Mouse (Mus musculus): Measurements from ENCODE around the gene Vps53. TPM values are rescaled to one million over a fixed set of nuclear protein-coding genes. Genes with fewer than 3 reads are reported as not detected.

Gene Vps53
- polyA plus RNA-seq, 1 experiment from 2014 or later = 51.8 TPM

DNA sequence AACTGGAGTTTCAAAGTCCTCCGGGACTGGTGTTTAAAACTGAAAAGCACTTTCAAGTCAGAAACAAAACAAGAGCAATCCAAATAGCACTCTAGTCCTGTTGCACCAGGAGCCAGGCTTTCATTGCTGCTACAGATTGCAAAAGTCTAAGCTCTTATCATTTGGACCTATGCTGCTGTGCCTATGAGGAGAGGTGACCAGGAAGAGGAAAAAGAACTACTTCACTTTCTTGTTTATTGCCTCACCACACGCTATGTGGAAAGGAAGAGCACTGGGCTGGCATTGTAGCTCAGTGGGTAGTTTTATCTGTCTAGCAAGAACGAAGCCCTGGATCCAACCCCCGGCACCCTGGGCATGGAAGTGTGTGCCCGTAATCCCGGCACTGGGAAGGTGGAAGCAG lies 146.1 kb downstream of the Vps53 start:
- Histone ChIP-seq H3K4me3 (ENCODE audit: low read depth, low read length) (no peak overlapping the region), H3K9me3 (ENCODE audit: control insufficient read depth, low read length) (no peaks in the 10 kb centered on the region), H3K27me3 (ENCODE audit: control insufficient read depth, insufficient read depth, low read length) (0 out of 2 replicates have a peak, but pooled peaks cover 3% of the 10 kb centered on the region), H3K36me3 (ENCODE audit: control insufficient read depth, insufficient read depth, low read length) (no peaks in the 10 kb centered on the region), H3K9ac (ENCODE audit: low read depth, low read length) (no peak overlapping the region), H3K4me1 (replicated peaks; ENCODE audit: control insufficient read depth, insufficient read depth, low read length) (no peaks in the 10 kb centered on the region), H3K27ac (ENCODE audit: low read depth, low read length) (no peak overlapping the region), H3K4me2 (replicated peaks; ENCODE audit: low read depth, low read length) (no peak overlapping the region)
- ATAC-seq (ENCODE audit: low FRiP score) = no peak
- 85% methylated on average over 6 of the region's 6 CpGs for WGBS
- DNase-seq (ENCODE audit: low spot score) = no peak

DNA sequence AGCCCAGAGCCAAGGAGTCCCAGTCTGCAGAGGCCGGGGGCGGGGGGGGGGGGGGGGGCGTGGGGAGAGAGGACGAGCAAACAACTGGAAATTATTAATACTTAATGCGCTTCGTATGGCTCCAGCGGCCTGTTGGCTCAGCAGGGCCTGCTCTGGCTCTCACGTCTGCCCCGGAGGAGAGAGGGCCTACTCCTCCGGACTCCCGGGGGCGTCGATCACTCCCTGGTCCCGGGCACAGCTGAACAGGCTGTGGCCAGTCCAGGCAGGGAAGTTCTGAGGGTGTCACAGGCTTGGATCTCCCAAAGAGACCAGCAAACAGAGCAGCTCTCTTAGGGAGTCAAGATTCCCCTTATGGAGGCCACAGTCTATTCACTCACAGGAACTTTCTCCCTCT lies 151.4 kb downstream of the Vps53 start:
- peaks cover 9% of the 10 kb centered on the region for H3K4me1 ChIP-seq (replicated peaks; ENCODE audit: control insufficient read depth, insufficient read depth, low read length)
- ATAC-seq (ENCODE audit: low FRiP score) (peak; percentile 57; the same call in 1 of the 2 replicates), DNase-seq (ENCODE audit: low spot score) (peak; percentile 45)
- WGBS = 3% methylated on average over 10 of the region's 14 CpGs
- H3K9me3 ChIP-seq (ENCODE audit: control insufficient read depth, low read length) = no peaks in the 10 kb centered on the region
- peak overlapping the region; percentile 20; the same call in 1 of the 2 replicates for H3K27ac ChIP-seq (ENCODE audit: low read depth, low read length)
- H3K36me3 ChIP-seq (ENCODE audit: control insufficient read depth, insufficient read depth, low read length) = no peaks in the 10 kb centered on the region
- 0 out of 2 replicates have a peak, but pooled peaks cover 3% of the 10 kb centered on the region for H3K27me3 ChIP-seq (ENCODE audit: control insufficient read depth, insufficient read depth, low read length)
- H3K4me2 ChIP-seq (replicated peaks; ENCODE audit: low read depth, low read length) = peak overlapping the region; percentile 88
- H3K9ac ChIP-seq (ENCODE audit: low read depth, low read length) = peak overlapping the region; percentile 69
- peak overlapping the region; percentile 60 for H3K4me3 ChIP-seq (ENCODE audit: low read depth, low read length)

DNA sequence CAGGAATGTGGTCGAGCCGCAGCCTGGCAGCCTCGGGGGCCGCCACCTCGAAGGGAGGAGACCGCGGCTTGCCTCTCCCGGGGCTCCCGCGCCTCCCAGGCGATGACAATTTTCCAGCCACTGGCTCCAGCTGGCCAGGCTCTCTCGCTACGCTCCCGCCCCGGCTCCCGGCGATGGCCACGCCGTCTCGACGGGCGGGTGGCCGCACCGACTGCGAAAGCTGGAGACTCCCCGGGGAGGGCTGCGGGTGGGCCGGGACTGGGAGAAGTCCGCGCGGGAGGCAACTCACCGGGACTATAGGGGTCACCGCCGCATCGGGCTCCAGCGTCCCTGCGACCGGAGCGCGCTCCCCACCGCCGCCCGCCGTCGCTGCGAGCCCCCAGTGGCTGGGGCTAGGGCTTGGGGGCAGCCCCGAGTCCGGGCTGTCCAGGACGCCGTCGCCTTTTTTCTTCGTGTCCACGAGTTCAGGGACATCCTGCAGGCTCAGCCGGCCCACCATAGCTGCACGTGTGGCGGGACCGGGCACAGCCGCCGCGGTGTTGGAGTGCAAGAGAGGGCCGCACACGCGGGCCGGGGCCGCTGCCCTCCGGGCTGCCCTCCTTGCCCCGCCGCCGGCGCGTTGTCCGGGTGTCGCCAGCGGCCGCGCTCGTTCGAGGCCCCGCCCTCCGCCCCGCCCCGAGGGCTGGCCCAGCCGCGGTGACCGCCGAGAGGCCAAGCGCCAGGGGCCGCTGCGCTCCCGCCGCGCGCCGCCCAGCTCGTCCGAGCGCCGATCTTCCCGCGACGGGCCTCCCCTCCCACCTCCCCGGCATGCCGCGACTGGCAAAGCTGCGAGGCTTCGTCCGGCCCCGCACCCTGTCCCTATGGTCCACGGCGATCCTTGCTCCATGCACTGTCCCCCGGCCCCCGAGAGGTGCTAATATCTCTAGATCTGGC lies 152.0 kb downstream of the Vps53 start, which contains the start of gene Rflnb:
Rflnb (minus strand) TSS at position 644 of the 933 bp plus-strand sequence.
- Histone ChIP-seq H3K4me3 (ENCODE audit: low read depth, low read length) (peak within 1 kb of the TSS; percentile 60), H3K9me3 (ENCODE audit: control insufficient read depth, low read length) (no peaks in the 10 kb centered on the region), H3K27me3 (ENCODE audit: control insufficient read depth, insufficient read depth, low read length) (0 out of 2 replicates have a peak, but pooled peaks cover 3% of the 10 kb centered on the region), H3K4me1 (replicated peaks; ENCODE audit: control insufficient read depth, insufficient read depth, low read length) (peaks cover 9% of the 10 kb centered on the region), H3K27ac (ENCODE audit: low read depth, low read length) (peak within 1 kb of the TSS; percentile 20; the same call in 1 of the 2 replicates), H3K4me2 (replicated peaks; ENCODE audit: low read depth, low read length) (peak within 1 kb of the TSS; percentile 88), H3K9ac (ENCODE audit: low read depth, low read length) (peak within 1 kb of the TSS; percentile 69), H3K36me3 (ENCODE audit: control insufficient read depth, insufficient read depth, low read length) (no peaks in the 10 kb centered on the region)
- DNase-seq (ENCODE audit: low spot score) = peak; percentile 91
- 0% methylated on average over 77 of the region's 112 CpGs for WGBS
- peak; percentile 86 for ATAC-seq (ENCODE audit: low FRiP score)

DNA sequence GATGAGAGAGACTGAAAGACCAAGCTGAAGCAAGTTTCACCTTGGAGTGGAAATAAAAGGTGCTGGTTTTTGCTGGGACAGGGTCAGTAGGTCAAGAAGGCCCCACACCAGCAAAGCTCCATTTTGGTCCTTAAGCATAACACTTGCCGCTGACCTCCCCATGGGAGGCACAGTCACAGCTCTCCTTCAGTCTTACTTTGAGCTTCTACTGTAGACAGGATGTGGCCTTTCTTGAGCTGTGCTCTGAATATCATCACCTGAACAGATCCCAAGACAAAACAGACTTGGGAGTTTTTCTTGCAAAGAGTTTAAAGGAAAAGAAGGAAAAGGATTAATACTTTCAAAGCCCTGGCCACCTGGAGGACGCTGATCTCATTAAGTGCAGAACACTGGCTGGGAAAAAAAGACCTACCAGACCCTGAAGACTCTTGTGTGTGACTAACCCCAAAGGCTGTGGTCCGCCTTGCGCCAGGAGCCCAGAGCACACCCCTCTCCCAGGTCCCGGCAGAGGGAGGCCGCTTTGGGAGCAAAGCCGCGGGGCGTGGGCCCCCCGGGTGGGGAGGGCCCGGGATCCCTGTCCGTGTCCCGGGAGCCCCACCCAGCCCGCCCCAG lies 152.8 kb downstream of the Vps53 start:
- H3K4me2 ChIP-seq (replicated peaks; ENCODE audit: low read depth, low read length) = peak overlapping the region; percentile 88
- 0 out of 2 replicates have a peak, but pooled peaks cover 3% of the 10 kb centered on the region for H3K27me3 ChIP-seq (ENCODE audit: control insufficient read depth, insufficient read depth, low read length)
- DNase-seq (ENCODE audit: low spot score) (peak; percentile 22), ATAC-seq (ENCODE audit: low FRiP score) (peak; percentile 28)
- H3K9me3 ChIP-seq (ENCODE audit: control insufficient read depth, low read length) = no peaks in the 10 kb centered on the region
- H3K4me3 ChIP-seq (ENCODE audit: low read depth, low read length) = peak overlapping the region; percentile 60
- no peaks in the 10 kb centered on the region for H3K36me3 ChIP-seq (ENCODE audit: control insufficient read depth, insufficient read depth, low read length)
- 4% methylated on average over 13 of the region's 14 CpGs for WGBS
- 0 out of 2 replicates have a peak overlapping the region, but pooled peaks have one; percentile 20 for H3K27ac ChIP-seq (ENCODE audit: low read depth, low read length)
- peak overlapping the region; percentile 69 for H3K9ac ChIP-seq (ENCODE audit: low read depth, low read length)
- H3K4me1 ChIP-seq (replicated peaks; ENCODE audit: control insufficient read depth, insufficient read depth, low read length) = peaks cover 9% of the 10 kb centered on the region

DNA sequence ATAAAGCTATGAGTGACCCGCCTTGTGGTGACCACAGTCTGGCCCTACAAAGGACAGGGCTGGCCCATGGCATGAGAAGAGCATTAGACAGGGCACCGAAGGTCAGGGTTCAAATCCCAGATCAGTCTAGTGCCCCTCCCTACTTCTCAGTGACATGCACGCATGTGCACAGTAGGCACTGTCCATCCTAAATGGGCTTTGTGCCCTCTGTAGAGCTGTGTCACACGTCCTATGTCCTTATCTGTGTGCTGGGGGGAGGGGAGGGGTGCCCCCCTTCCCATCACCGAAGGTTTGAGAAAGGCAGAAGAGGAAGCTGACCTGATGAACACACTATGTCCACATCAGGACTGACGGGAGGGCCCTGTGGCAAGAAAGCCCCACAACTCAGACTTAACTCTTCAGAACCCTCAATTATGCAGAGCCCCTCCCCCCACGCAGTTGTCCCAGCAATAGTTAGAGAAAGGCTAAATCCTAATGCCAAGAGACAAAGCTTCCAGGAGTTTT lies 154.3 kb downstream of the Vps53 start:
- Histone ChIP-seq H3K9ac (ENCODE audit: low read depth, low read length) (no peak overlapping the region), H3K4me1 (replicated peaks; ENCODE audit: control insufficient read depth, insufficient read depth, low read length) (peaks cover 9% of the 10 kb centered on the region), H3K4me3 (ENCODE audit: low read depth, low read length) (no peak overlapping the region), H3K36me3 (ENCODE audit: control insufficient read depth, insufficient read depth, low read length) (no peaks in the 10 kb centered on the region), H3K4me2 (replicated peaks; ENCODE audit: low read depth, low read length) (no peak overlapping the region), H3K9me3 (ENCODE audit: control insufficient read depth, low read length) (no peaks in the 10 kb centered on the region), H3K27me3 (ENCODE audit: control insufficient read depth, insufficient read depth, low read length) (0 out of 2 replicates have a peak, but pooled peaks cover 3% of the 10 kb centered on the region), H3K27ac (ENCODE audit: low read depth, low read length) (no peak overlapping the region)
- WGBS = 74% methylated on average over 7 of the region's 7 CpGs
- no peak for DNase-seq (ENCODE audit: low spot score)
- ATAC-seq (ENCODE audit: low FRiP score) = no peak

DNA sequence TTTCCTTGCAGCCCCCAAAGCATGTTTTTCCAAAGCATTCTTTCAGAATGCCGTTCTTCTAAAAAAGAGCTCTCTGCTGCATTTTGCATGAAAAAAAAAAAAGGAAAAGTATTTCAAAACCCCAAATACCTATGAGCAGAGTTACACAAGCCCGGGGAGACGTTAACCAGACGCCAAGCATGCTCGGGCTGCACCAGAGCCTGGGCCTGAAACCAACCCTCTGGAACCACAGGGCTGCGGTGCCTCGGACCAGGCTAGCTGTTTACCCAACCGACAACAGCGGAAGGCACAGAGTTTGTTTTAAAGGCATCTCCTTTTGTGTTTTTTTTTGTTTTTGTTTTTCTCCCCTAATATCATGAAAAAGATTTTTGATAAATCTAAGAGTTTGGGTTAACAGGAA lies 158.5 kb downstream of the Vps53 start:
- H3K27me3 ChIP-seq (ENCODE audit: control insufficient read depth, insufficient read depth, low read length) = no peaks in the 10 kb centered on the region
- no peak overlapping the region for H3K27ac ChIP-seq (ENCODE audit: low read depth, low read length)
- H3K4me3 ChIP-seq (ENCODE audit: low read depth, low read length) = no peak overlapping the region
- no peak overlapping the region for H3K4me2 ChIP-seq (replicated peaks; ENCODE audit: low read depth, low read length)
- ATAC-seq (ENCODE audit: low FRiP score) (no peak), DNase-seq (ENCODE audit: low spot score) (no peak)
- 83% methylated on average over 9 of the region's 9 CpGs for WGBS
- H3K36me3 ChIP-seq (ENCODE audit: control insufficient read depth, insufficient read depth, low read length) = no peaks in the 10 kb centered on the region
- no peaks in the 10 kb centered on the region for H3K9me3 ChIP-seq (ENCODE audit: control insufficient read depth, low read length)
- H3K4me1 ChIP-seq (replicated peaks; ENCODE audit: control insufficient read depth, insufficient read depth, low read length) = 0 out of 2 replicates have a peak, but pooled peaks cover 2% of the 10 kb centered on the region
- H3K9ac ChIP-seq (ENCODE audit: low read depth, low read length) = no peak overlapping the region

DNA sequence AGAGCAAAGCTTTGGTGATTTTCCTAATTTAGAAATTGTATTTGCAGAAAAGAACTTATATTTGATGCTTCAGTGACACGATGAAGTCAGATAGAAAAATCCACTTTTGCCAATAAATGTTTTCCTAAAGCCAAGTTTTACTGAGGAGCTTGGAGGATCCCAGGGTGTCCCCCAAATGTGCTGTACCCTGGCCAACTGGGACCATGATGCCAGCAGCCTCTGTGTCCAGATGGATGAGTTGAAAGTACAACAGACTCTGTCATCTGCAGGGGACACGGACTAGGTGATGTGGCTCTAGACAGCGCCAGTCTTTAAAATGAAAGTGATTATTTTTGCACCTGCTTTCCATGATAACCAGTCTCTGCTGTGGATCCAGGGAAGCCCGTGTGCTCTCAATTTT lies 159.6 kb downstream of the Vps53 start:
- H3K4me3 ChIP-seq (ENCODE audit: low read depth, low read length) = no peak overlapping the region
- no peaks in the 10 kb centered on the region for H3K36me3 ChIP-seq (ENCODE audit: control insufficient read depth, insufficient read depth, low read length)
- 92% methylated on average over 4 of the region's 4 CpGs for WGBS
- no peak overlapping the region for H3K4me2 ChIP-seq (replicated peaks; ENCODE audit: low read depth, low read length)
- H3K4me1 ChIP-seq (replicated peaks; ENCODE audit: control insufficient read depth, insufficient read depth, low read length) = no peaks in the 10 kb centered on the region
- H3K9ac ChIP-seq (ENCODE audit: low read depth, low read length) = no peak overlapping the region
- H3K27ac ChIP-seq (ENCODE audit: low read depth, low read length) = no peak overlapping the region
- no peaks in the 10 kb centered on the region for H3K27me3 ChIP-seq (ENCODE audit: control insufficient read depth, insufficient read depth, low read length)
- ATAC-seq (ENCODE audit: low FRiP score) = no peak
- H3K9me3 ChIP-seq (ENCODE audit: control insufficient read depth, low read length) = no peaks in the 10 kb centered on the region
- no peak for DNase-seq (ENCODE audit: low spot score)

DNA sequence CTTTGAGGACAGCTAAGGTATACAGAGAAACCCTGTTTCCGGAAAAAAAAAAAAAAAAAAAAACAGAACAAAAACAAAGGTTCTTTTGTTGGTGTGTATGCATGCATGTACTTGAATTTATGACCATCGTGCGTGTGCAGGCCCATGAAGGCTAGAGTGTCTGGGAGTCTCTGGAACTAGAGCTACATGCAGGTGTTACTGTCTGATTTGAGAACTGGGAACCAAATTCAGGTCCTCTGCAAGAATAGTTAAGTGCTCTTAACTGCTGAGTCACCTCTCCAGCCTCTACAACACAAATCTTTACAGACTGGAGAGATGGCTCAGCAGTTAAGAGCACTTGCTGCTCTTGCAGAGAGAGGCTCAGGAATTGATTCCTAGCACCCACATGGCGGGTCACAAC lies 163.6 kb downstream of the Vps53 start:
- no peak for DNase-seq (ENCODE audit: low spot score)
- H3K36me3 ChIP-seq (ENCODE audit: control insufficient read depth, insufficient read depth, low read length) = no peaks in the 10 kb centered on the region
- no peak overlapping the region for H3K27ac ChIP-seq (ENCODE audit: low read depth, low read length)
- no peak overlapping the region for H3K4me3 ChIP-seq (ENCODE audit: low read depth, low read length)
- no peak overlapping the region for H3K4me2 ChIP-seq (replicated peaks; ENCODE audit: low read depth, low read length)
- H3K27me3 ChIP-seq (ENCODE audit: control insufficient read depth, insufficient read depth, low read length) = no peaks in the 10 kb centered on the region
- H3K9ac ChIP-seq (ENCODE audit: low read depth, low read length) = no peak overlapping the region
- no peaks in the 10 kb centered on the region for H3K4me1 ChIP-seq (replicated peaks; ENCODE audit: control insufficient read depth, insufficient read depth, low read length)
- ATAC-seq (ENCODE audit: low FRiP score) = no peak
- WGBS = 83% methylated on average over 4 of the region's 4 CpGs
- no peaks in the 10 kb centered on the region for H3K9me3 ChIP-seq (ENCODE audit: control insufficient read depth, low read length)
